Mouse (Mus musculus) adrenal gland (tissue): ENCODE measurements at regions not wholly inside any gene's neighbourhood (a gene's known extent, or its start where the extent isn't known, plus 50 kb on each side); places are given as distances from the start of the nearest gene placed in this dataset.

Source experiments
- intact Hi-C: fragments of 180-260 bp; cut with DNase I; formaldehyde crosslinking; loops from one replicate; pipeline ENCODE4 v1.15.1; 2025

DNA sequence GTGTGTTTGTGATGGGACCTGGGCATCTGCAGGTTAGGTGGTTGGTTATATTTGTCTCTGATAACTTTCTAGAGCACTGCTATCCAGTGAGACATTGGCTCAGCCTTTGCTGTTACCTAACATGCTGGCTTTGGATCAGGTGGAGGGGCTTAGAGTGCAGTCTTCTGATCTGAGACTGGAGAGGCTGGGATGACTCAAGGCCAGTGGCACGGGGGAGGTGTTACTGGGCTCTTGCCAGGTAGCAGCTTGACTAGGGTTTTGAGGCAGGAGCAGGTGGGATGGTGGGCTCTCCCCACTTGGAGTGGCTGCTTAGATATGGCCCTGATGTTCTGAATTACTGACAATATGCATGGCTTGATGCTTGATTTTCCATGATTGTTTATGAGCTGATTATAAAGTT, 236.0 kb downstream of the Zfp704 start:
- intact Hi-C loops, result no loop called here

GRCm38 (mm10) chr3:9370096-9370495, 239.8 kb downstream of the Zfp704 start:
- intact Hi-C loops, result no loop called here

DNA sequence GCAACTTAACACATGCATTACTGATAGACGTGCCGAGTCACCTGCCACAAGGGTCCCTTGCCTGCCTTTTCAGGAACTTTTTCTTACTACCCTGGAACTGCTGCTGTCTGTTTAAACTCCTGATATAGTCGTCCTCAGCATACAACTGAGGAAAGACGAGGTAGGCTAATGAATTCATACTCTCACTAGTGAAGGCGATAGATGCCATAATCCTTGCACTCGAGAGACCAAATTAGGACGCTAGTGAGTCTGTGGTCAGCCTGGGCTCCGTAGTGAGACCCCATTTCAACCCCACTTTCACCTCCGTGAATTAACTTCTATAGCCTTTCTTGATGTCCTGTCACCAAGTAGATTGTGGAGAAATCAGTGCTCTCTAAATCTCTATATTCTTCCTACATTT, 244.1 kb downstream of the Zfp704 start:
- intact Hi-C loops, result no loop called here

GRCm38 (mm10) chr3:9359186-9359585, 250.7 kb downstream of the Zfp704 start:
- intact Hi-C loops, result no loop called here

- intact Hi-C loops, result no loop called here
These were observed 251.8 kb downstream of the Zfp704 start for GRCm38 (mm10) chr3:9358111-9358510.

- intact Hi-C loops, result no loop called here
These were observed 252.2 kb downstream of the Zfp704 start for GRCm38 (mm10) chr3:9357639-9358038.

- intact Hi-C loops, result no loop called here
These were observed 254.0 kb downstream of the Zfp704 start for GRCm38 (mm10) chr3:9355875-9356274.

DNA sequence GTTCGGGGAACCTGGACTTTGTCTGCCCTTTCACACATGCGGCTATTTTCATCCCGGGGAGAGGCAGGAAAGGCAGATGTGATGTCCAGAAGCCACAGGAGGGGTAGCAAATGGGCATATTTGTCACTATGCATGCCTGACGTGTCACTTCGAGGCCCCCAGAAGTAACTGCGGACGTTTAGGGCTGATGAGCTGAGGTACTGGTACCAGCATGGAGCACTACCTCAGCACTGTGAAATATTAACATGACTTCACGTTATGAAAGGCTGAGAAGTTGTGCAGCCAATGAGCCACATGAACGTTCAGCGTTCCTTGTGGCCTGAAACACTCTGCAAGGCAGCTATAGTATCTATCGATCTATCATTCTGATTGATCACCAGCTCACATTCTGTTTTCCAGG, 255.1 kb downstream of the Zfp704 start:
- intact Hi-C loops, result no loop called here

DNA sequence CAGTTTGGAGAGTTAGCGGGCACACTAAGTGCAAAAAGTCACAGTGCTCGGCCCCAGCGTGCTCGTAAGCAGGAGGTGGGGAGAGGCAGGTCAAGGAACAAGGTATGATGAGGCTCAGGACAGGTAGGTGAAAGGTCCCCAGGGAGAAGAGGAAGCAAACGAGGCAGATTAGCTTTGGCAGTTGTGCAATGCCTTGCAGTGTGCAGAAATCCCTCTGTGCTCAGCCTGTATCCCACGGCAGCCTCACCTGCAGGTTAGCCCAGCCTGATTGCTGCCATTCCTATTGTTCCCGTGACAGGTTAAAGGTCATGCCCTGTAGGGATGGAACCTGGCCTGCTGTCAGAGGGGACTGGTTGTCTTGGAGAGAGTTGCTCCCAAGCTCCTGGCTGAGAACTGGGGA, 257.6 kb downstream of the Zfp704 start:
- intact Hi-C loops, result no loop called here

- intact Hi-C loops, result no loop called here
These were observed 260.1 kb downstream of the Zfp704 start for GRCm38 (mm10) chr3:9349822-9350221.

DNA sequence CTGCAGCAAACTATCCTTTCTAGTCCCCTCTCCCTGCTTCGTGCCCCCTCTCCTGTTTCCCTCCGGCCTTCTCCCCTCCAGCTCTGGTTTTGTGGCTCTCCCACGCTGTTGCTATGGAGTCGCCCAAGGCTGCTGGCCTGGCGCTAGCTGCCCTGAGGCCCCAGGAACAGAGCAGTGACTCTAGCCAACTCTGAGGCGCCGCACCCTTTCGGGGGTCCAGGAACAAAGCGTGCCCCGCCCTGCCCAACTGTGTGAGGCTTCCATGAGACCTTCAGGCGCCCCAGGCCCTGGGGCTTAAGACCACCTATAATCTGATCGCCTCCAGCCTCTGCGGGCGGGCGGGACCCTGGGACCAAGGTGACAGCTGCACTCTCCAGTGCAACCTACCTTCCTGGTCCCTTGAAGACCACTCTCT, 262.4 kb downstream of the Zfp704 start:
- intact Hi-C loops, result no loop called here

GRCm38 (mm10) chr3:9346857-9347445, 262.9 kb downstream of the Zfp704 start:
- intact Hi-C loops, result no loop called here

GRCm38 (mm10) chr3:9346356-9346755, 263.5 kb downstream of the Zfp704 start:
- intact Hi-C loops, result no loop called here

- intact Hi-C loops, result no loop called here
These were observed 264.0 kb downstream of the Zfp704 start for GRCm38 (mm10) chr3:9345885-9346284.

GRCm38 (mm10) chr3:9343586-9343985, 266.3 kb downstream of the Zfp704 start:
- intact Hi-C loops, result no loop called here

DNA sequence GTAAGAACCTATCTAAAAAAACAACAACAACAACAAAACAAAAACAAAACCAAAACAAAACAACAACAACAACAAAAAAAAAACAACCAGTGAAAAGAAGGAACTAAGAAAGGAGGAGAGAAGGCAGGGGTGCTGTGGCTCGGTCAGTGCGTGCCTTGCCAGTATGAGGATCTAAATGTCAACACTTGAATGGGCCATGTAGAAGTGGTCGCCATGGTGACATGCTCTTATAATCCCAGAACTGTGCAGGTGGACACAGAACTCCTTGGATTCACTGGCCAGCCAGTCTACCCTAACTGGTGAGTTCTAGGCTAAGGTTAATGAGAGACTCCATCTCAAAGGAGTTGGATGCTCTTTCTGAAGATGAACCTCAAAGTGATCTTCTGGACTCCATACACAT, 267.7 kb downstream of the Zfp704 start:
- intact Hi-C loops, result no loop called here

DNA sequence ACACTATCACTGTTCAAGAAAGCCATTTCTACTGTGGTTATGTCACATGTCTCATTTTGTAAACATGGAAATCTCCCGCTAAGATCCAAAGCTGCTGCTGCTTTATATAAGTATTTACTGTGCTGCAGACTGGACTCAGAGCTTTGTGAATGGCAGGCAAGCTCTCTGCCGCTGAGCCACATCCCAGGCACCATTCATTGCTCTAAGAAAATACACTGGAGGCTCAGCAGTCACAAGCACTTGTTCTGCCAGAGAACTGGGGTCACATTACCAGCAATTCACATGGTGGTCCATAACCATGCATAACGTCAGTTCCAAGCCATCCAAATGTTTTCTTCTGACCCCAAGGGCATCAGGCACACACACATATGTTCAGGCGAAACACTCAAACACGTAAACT, 268.2 kb downstream of the Zfp704 start:
- intact Hi-C loops, result no loop called here

DNA sequence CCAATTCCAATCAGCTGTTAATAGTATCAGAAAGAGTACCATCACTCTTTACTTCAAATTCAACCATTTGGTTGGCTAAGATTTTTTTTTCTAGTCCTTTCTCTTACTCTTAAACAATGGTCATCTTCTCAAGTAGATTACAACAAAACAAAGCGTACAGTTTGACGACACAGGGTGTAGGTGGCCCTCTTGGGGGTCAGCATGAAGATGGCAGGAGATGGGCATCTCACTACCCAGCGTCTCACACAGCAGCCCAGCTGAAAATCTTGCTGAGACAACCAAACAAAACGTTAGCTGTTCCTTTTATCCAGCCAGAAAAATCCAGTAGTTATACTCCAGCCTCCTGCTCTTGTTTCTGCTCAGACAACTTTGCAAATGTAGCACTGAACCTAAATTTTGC, 268.6 kb downstream of the Zfp704 start:
- intact Hi-C loops, result no loop called here

DNA sequence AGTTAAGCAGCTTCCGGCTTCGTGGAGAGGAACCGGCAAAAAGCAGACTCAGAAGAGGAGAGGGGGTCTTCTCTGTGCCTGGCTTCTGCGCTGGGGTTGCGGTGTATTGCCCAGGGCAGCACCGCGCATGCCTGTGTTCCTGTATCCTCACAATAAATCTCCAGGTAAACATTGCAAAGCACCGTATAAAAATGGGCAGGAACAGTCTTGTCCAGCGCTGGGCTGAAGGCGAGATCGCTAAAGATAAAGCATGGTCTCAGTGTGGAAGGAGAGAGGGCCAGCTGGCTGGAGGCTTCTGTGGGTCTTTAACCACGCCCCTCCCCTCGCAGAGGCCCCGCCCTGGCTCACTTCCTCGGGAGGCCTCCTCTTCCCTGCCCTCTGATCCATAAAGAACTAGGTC, 269.1 kb downstream of the Zfp704 start:
- intact Hi-C loops, result no loop called here

DNA sequence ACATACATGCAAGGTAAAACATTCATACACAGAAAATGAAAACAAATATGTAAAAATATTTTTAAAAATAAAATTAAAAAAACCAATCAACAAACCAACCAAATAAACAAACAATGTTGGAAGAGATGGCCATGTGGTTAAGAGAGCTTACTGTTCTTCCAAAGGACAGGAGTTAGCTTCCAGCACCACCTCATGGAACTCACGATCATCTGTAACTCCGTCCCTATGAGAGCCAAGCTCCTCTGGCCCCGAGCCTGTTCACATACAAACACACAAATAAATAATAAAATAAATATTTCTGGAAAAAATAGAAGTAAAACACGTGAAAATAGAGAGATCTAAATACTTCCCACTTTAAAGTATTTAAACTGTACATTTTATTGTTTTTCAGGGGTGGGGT, 269.5 kb downstream of the Zfp704 start:
- intact Hi-C loops, result no loop called here

DNA sequence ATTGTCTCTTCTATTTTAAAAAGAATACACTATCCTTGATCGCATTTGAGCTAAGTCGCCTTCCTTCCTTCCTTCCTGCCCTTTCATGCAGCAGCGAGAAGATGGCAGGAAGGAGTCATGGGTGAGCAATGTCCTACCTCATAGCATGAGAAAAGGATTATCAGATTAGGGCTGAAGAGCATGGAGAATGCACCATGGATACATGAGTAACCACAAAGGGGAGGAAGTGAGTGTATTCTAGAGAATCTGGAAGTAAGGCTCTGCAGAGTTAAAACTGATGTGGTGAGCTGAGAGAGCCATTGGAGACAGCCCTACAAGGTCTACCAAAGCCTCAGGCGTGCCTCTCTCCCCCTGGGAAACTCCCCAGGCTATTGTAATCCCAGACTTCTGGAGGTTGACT, 270.2 kb downstream of the Zfp704 start:
- intact Hi-C loops, result loop anchor here (5.0 kb wide), 2 partner anchors 77 to 262 kb away; no protein-coding TSS in a partner anchor

DNA sequence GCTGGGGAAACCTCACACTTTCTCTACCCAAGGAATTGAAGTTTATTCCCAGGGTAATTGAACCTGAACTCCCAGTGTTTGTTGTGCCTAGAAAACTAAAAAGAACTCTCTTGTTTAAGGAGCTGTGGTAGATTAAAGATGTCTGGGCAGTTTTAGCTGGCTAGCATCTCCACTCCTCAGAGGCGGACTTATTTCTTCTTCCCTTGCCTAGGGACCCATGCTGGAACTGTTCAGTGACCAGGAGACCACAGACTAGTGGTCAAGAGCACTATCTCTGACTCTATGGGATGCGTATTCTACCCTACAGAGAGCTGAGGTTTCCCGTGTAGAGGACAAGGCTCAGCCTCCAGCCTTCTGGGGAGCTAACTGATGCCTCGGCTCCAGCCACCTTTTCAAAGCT, 274.3 kb downstream of the Zfp704 start:
- intact Hi-C loops, result loop anchor here (5.0 kb wide), 2 partner anchors 73 to 258 kb away; no protein-coding TSS in a partner anchor
